Mouse (Mus musculus): ENCODE measurements at regions not wholly inside any gene's neighbourhood (a gene's known extent, or its start where the extent isn't known, plus 50 kb on each side); places are given as distances from the start of the nearest gene placed in this dataset.

- TF ChIP-seq CTCF (IDR thresholded peaks at IDR 0.05), result no peak
- no peak for TF ChIP-seq EP300 (IDR thresholded peaks at IDR 0.05)
Observed at GRCm38 (mm10) chr9:59128023-59128422, 91.8 kb upstream of the Neo1 start.
